Comparison of ENCODE assay signal across 28 mouse cellular contexts in the genomic region with DNA sequence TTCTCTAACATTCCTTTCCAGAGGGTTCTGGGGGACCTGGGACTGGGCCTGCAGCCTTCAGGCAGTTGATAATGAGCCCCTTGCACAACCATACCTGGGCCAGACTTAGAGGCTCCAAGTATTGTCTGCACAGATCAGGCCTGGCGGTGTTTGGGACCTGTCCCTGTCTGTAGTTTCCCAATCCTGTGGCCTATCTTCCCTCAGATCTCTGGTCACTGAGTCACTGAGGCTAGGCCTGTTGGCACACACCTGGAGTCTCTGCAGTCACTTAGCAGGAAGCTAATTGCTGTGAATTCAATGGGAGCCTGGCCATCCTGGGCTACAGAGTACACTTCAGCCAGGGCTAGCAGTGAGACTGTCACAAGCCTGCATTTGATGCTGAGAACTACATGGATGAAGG. TPM values are rescaled to one million over a fixed set of nuclear protein-coding genes. Genes with fewer than 3 reads are reported as not detected.
DNase-seq lines count a peak whose midpoint lies in the region; ATAC-seq and TF ChIP-seq lines count a peak whose summit lies in the region.
"Had no signal": no experiment of that assay in that cellular context is flagged by ENCODE, and none has a peak within 500 bp of the region (broad histone marks: within the 10 kb centered on the region; RNA-seq: fewer than 3 reads in every experiment).

No protein-coding gene starts in this region.

- no peak overlapping the region for H3K27ac ChIP-seq in intestine, embryonic 16.5 days (ENCODE audit: low read length)
- H3K27ac ChIP-seq in intestine, embryonic 15.5 days, result no peak overlapping the region
- H3K27ac ChIP-seq in kidney, embryonic 14.5 days (ENCODE audit: low read depth, low read length), result no peak overlapping the region
- no peak overlapping the region for H3K27ac ChIP-seq in layer of hippocampus, adult 2 months
- H3K27ac ChIP-seq: embryonic facial prominence, embryonic 13.5 days; forebrain, embryonic 10.5 days; forebrain, embryonic 13.5 days; heart, embryonic 13.5 days; hindbrain, embryonic 14.5 days; hindbrain, postnatal 0 days had no signal

- peak; percentile 32 for DNase-seq in 3134 (ENCODE audit: extremely low read depth, insufficient read length, low spot score)
- peak; percentile 80 for DNase-seq in fat pad, adult 2 months (ENCODE audit: extremely low read depth, low read depth, low spot score)
- no peak for DNase-seq in layer of hippocampus, adult 2 months (ENCODE audit: low spot score in 2 of 2)
- DNase-seq: adrenal gland, adult 2 months; adrenal gland, postnatal 14 days; cerebellum, adult 11 months; cerebellum, adult 2 months; cerebellum, adult 9-11 months; cerebellum, postnatal 25 days; gastrocnemius, postnatal 14 days; heart, adult 18-20 months; heart, postnatal 14 days; heart, postnatal 4 days had no signal

- no peaks in the 10 kb centered on the region for H3K27me3 ChIP-seq in intestine, embryonic 16.5 days (replicated peaks; ENCODE audit: control insufficient read depth, insufficient read depth, low read length)
- H3K27me3 ChIP-seq in intestine, embryonic 15.5 days (replicated peaks), result no peaks in the 10 kb centered on the region
- H3K27me3 ChIP-seq in kidney, embryonic 14.5 days (ENCODE audit: control insufficient read depth, insufficient read depth, low read length), result no peaks in the 10 kb centered on the region
- H3K27me3 ChIP-seq: embryonic facial prominence, embryonic 13.5 days; forebrain, embryonic 13.5 days had no signal

- H3K36me3 ChIP-seq in intestine, embryonic 16.5 days (ENCODE audit: control insufficient read depth, insufficient read depth, low read length), result no peaks in the 10 kb centered on the region
- H3K36me3 ChIP-seq in intestine, embryonic 15.5 days, result no peaks in the 10 kb centered on the region
- no peaks in the 10 kb centered on the region for H3K36me3 ChIP-seq in kidney, embryonic 14.5 days (ENCODE audit: control insufficient read depth, insufficient read depth, low read length)
- H3K36me3 ChIP-seq: embryonic facial prominence, embryonic 13.5 days; forebrain, embryonic 10.5 days; heart, embryonic 13.5 days had no signal

- peak; percentile 44; the same call in 1 of the 2 replicates for ATAC-seq in intestine, embryonic 16.5 days
- ATAC-seq in intestine, embryonic 15.5 days, result no peak
- no peak for ATAC-seq in kidney, embryonic 14.5 days (ENCODE audit: low FRiP score, low TSS enrichment)
- ATAC-seq: CD4-positive, CD25-positive, alpha-beta regulatory T cell, adult 4 months; forebrain, embryonic 13.5 days; forebrain, embryonic 16.5 days; hindbrain, postnatal 0 days; inflammation-experienced regulatory T-cells, adult 6 months had no signal

- TF ChIP-seq CTCF in layer of hippocampus, adult 2 months (conservative IDR thresholded peaks at IDR 0.05), result no peak

- H3K4me1 ChIP-seq in intestine, embryonic 16.5 days (ENCODE audit: control insufficient read depth, insufficient read depth, low read length), result no peaks in the 10 kb centered on the region
- H3K4me1 ChIP-seq in intestine, embryonic 15.5 days (replicated peaks), result no peaks in the 10 kb centered on the region
- H3K4me1 ChIP-seq in kidney, embryonic 14.5 days (ENCODE audit: control insufficient read depth, insufficient read depth, low read length), result no peaks in the 10 kb centered on the region
- H3K4me1 ChIP-seq: embryonic facial prominence, embryonic 13.5 days; forebrain, embryonic 10.5 days; forebrain, embryonic 13.5 days had no signal

- H3K9me3 ChIP-seq in intestine, embryonic 16.5 days (ENCODE audit: control insufficient read depth, low read length), result no peaks in the 10 kb centered on the region
- H3K9me3 ChIP-seq in intestine, embryonic 15.5 days, result no peaks in the 10 kb centered on the region
- H3K9me3 ChIP-seq in kidney, embryonic 14.5 days (ENCODE audit: control insufficient read depth, low read length), result no peaks in the 10 kb centered on the region
- H3K9me3 ChIP-seq: embryonic facial prominence, embryonic 13.5 days; forebrain, embryonic 10.5 days; forebrain, embryonic 13.5 days; heart, embryonic 13.5 days had no signal

- no peak overlapping the region for H3K4me3 ChIP-seq in intestine, embryonic 16.5 days (ENCODE audit: low read length)
- no peak overlapping the region for H3K4me3 ChIP-seq in intestine, embryonic 15.5 days (replicated peaks)
- H3K4me3 ChIP-seq in kidney, embryonic 14.5 days (ENCODE audit: low read length), result no peak overlapping the region
- H3K4me3 ChIP-seq in layer of hippocampus, adult 2 months, result no peak overlapping the region
- H3K4me3 ChIP-seq: embryonic facial prominence, embryonic 13.5 days; erythroblast, embryonic 14.5 days; forebrain, embryonic 10.5 days; forebrain, embryonic 13.5 days; heart, embryonic 13.5 days had no signal

- H3K9ac ChIP-seq in intestine, embryonic 16.5 days (ENCODE audit: low read depth, low read length), result no peak overlapping the region
- H3K9ac ChIP-seq in intestine, embryonic 15.5 days, result no peak overlapping the region
- H3K9ac ChIP-seq in kidney, embryonic 14.5 days (ENCODE audit: low read depth, low read length), result no peak overlapping the region
- H3K9ac ChIP-seq: embryonic facial prominence, embryonic 13.5 days; forebrain, embryonic 13.5 days; heart, embryonic 13.5 days; hindbrain, embryonic 14.5 days had no signal

- no peak overlapping the region for H3K4me2 ChIP-seq in intestine, embryonic 16.5 days (ENCODE audit: low read depth, low read length)
- H3K4me2 ChIP-seq in intestine, embryonic 15.5 days (replicated peaks), result no peak overlapping the region
- no peak overlapping the region for H3K4me2 ChIP-seq in kidney, embryonic 14.5 days (replicated peaks; ENCODE audit: low read depth, low read length)
- H3K4me2 ChIP-seq: embryonic facial prominence, embryonic 13.5 days; forebrain, embryonic 13.5 days; heart, embryonic 13.5 days; hindbrain, embryonic 14.5 days had no signal

- 74% methylated on average over 1 of the region's 1 CpGs for WGBS in intestine, embryonic 16.5 days
- WGBS in intestine, embryonic 15.5 days, result 92% methylated on average over 1 of the region's 1 CpGs
- 85% methylated on average over 1 of the region's 1 CpGs for WGBS in kidney, embryonic 14.5 days

RNA-seq across cellular contexts. Expression of a gene that starts 11.8 kb away (rescaled TPM):
- polyA plus RNA-seq in intestine, embryonic 16.5 days (2015; fragmentation: Nextera tagmentation; extraction: Ambion mirVana), result 3.8 and 4.0 TPM in 2 replicates
- polyA plus RNA-seq in intestine, embryonic 15.5 days (2015; fragmentation: Nextera tagmentation; extraction: Ambion mirVana), result 4.1 TPM in 2 replicates
- 1.1 and 1.4 TPM in 2 replicates for polyA plus RNA-seq in kidney, embryonic 14.5 days (2014; fragmentation: Nextera tagmentation; extraction: Ambion mirVana)
- total RNA-seq in layer of hippocampus, adult 2 months (2021), result 1 to 10 TPM; 1.3 to 1.4 TPM
- total RNA-seq: adrenal gland, adult 2 months; gastrocnemius, adult 18-20 months; gastrocnemius, postnatal 14 days; heart, adult 18-20 months; heart, postnatal 14 days; heart, postnatal 4 days; MEL had no signal
- polyA plus RNA-seq: adrenal gland, adult 2 months; CD4-positive, CD25-positive, alpha-beta regulatory T cell, adult 4 months; erythroblast, embryonic 14.5 days had no signal

Comparison
In these comparisons a context has a peak if more than half of its experiments do, and no peak if none do; other contexts are left out.
1. DNase-seq: peak in 3134 (single experiment) and fat pad, adult 2 months (single experiment); none in layer of hippocampus, adult 2 months (0 of 2).